Mouse (Mus musculus) midbrain, postnatal 0 days (tissue): ENCODE measurements around the gene Heg1. TPM values are rescaled to one million over a fixed set of nuclear protein-coding genes. Genes with fewer than 3 reads are reported as not detected.

Experiments
- ATAC-seq: fragments of 200-750 bp; cut with Nextera tagmentation; 2 replicates; pipeline ENCODE4 v1.8.0; 2017; ENCODE audit warnings: moderate number of reproducible peaks, mild to moderate bottlenecking, moderate TSS enrichment, moderate library complexity; ENCODE audit not compliant: low FRiP score
- DNase-seq: peaks from one replicate; pipeline ENCODE4 v3.0.0-alpha.2; 2015; ENCODE audit warnings: low spot score
- H3K27ac ChIP-seq: fragments of 300-500 bp; sonication (generic); 2 replicates; pipeline ENCODE4 v1.5.1; 2014; ENCODE audit warnings: low read depth, mild to moderate bottlenecking, low read length, mixed read lengths
- H3K27me3 ChIP-seq: fragments of 300-500 bp; sonication (generic); 2 replicates; pipeline ENCODE4 v1.6.1; 2014; ENCODE audit warnings: low read length, control low read depth, mixed read lengths; ENCODE audit not compliant: insufficient read depth
- H3K36me3 ChIP-seq: fragments of 300-500 bp; sonication (generic); 2 replicates; pipeline ENCODE4 v1.6.1; 2014; ENCODE audit warnings: low read length, control low read depth, mixed read lengths; ENCODE audit not compliant: insufficient read depth
- H3K4me1 ChIP-seq: fragments of 300-500 bp; sonication (generic); 2 replicates; pipeline ENCODE4 v1.6.1; 2014; ENCODE audit warnings: mild to moderate bottlenecking, control low read depth, antibody characterized with exemption, low read length, mixed read lengths; ENCODE audit not compliant: insufficient read depth
- H3K4me2 ChIP-seq: fragments of 300-500 bp; sonication (generic); 2 replicates; pipeline ENCODE4 v1.6.1; 2014; ENCODE audit warnings: low read depth, mild to moderate bottlenecking, low read length, mixed read lengths; ENCODE audit not compliant: poor library complexity, severe bottlenecking
- H3K4me3 ChIP-seq: fragments of 300-500 bp; sonication (generic); 2 replicates; pipeline ENCODE4 v1.5.1; 2014; ENCODE audit warnings: low read depth, mild to moderate bottlenecking, low read length, moderate library complexity
- H3K9ac ChIP-seq: fragments of 300-500 bp; sonication (generic); replicated peaks from 2 replicates; pipeline ENCODE4 v1.6.1; 2014; ENCODE audit warnings: mild to moderate bottlenecking, low read length, moderate library complexity, mixed read lengths; ENCODE audit not compliant: poor library complexity, severe bottlenecking
- H3K9me3 ChIP-seq: fragments of 300-500 bp; sonication (generic); 2 replicates; pipeline ENCODE4 v1.6.1; 2016; ENCODE audit warnings: low read length, control low read depth
- CTCF ChIP-seq: IDR thresholded peaks from 2 replicates; pipeline ENCODE4 v1.5.1; 2016; ENCODE audit warnings: antibody characterized with exemption, mild to moderate bottlenecking
- WGBS: fragments of 180-500 bp; shearing (Covaris S2); extraction: QIAGEN DNeasy Blood & Tissue Kit; methylation state at CpG from one replicate; pipeline ENCODE4 v1.1.7; 2014; 5-methylcytosine and 5-hydroxymethylcytosine counted together
- polyA plus RNA-seq: library from polyadenylated mRNA; unstranded; fragments of >200 nt; fragmentation: Nextera tagmentation; extraction: Ambion mirVana; gene quantifications from 2 replicates; pipeline ENCODE4 v1.2.1, GENCODE M21; 2015
- total RNA-seq: library from RNA; depleted of rRNA; stranded (reverse); fragments of >200 nt; gene quantifications from 2 replicates; pipeline ENCODE4 v1.2.3, GENCODE M21; 2014

Gene Heg1
- total and polyA plus RNA-seq, 2 experiments from 2014 or later = 7.2 to 19.5 TPM

- Histone ChIP-seq H3K4me3 (no peak overlapping the region), H3K27ac (no peak overlapping the region), H3K4me2 (no peak overlapping the region), H3K9me3 (no peaks in the 10 kb centered on the region), H3K9ac (no peak overlapping the region), H3K4me1 (0 out of 2 replicates have a peak, but pooled peaks cover 3% of the 10 kb centered on the region), H3K36me3 (no peaks in the 10 kb centered on the region), H3K27me3 (no peaks in the 10 kb centered on the region)
- no peak for DNase-seq
- TF ChIP-seq CTCF = no peak
- no peak for ATAC-seq
- 82% methylated on average over 9 of the region's 9 CpGs for WGBS
Measured at GRCm38 (mm10) chr16:33742233-33742632, 58.1 kb downstream of the Heg1 start.

- Histone ChIP-seq H3K9ac (no peak overlapping the region), H3K9me3 (no peaks in the 10 kb centered on the region), H3K27me3 (no peaks in the 10 kb centered on the region), H3K36me3 (no peaks in the 10 kb centered on the region), H3K4me2 (no peak overlapping the region), H3K27ac (no peak overlapping the region), H3K4me1 (0 out of 2 replicates have a peak, but pooled peaks cover 3% of the 10 kb centered on the region), H3K4me3 (no peak overlapping the region)
- ATAC-seq (peak; percentile 69; the same call in 1 of the 2 replicates), DNase-seq (peak; percentile 77)
- WGBS = 60% methylated on average over 7 of the region's 7 CpGs
- TF ChIP-seq CTCF = peak; percentile 78
Measured at GRCm38 (mm10) chr16:33744622-33745419, 60.7 kb downstream of the Heg1 start.

- WGBS = 83% methylated on average over 7 of the region's 7 CpGs
- no peak overlapping the region for H3K27ac ChIP-seq
- DNase-seq = no peak
- no peaks in the 10 kb centered on the region for H3K36me3 ChIP-seq
- no peak overlapping the region for H3K9ac ChIP-seq
- H3K9me3 ChIP-seq = no peaks in the 10 kb centered on the region
- H3K4me2 ChIP-seq = no peak overlapping the region
- H3K4me1 ChIP-seq = 0 out of 2 replicates have a peak, but pooled peaks cover 3% of the 10 kb centered on the region
- H3K27me3 ChIP-seq = no peaks in the 10 kb centered on the region
- no peak for TF ChIP-seq CTCF
- no peak overlapping the region for H3K4me3 ChIP-seq
- no peak for ATAC-seq
Measured at GRCm38 (mm10) chr16:33745457-33745856, 61.3 kb downstream of the Heg1 start.

GRCm38 (mm10) chr16:33746074-33746676 lies 62.0 kb downstream of the Heg1 start:
- Histone ChIP-seq H3K27ac (no peak overlapping the region), H3K4me3 (no peak overlapping the region), H3K27me3 (no peaks in the 10 kb centered on the region), H3K9me3 (no peaks in the 10 kb centered on the region), H3K36me3 (no peaks in the 10 kb centered on the region), H3K4me1 (no peaks in the 10 kb centered on the region), H3K4me2 (no peak overlapping the region), H3K9ac (no peak overlapping the region)
- ATAC-seq (no peak), DNase-seq (no peak)
- TF ChIP-seq CTCF = no peak
- 81% methylated on average over 10 of the region's 10 CpGs for WGBS

GRCm38 (mm10) chr16:33747346-33747954 lies 63.3 kb downstream of the Heg1 start:
- no peak overlapping the region for H3K9ac ChIP-seq
- no peak overlapping the region for H3K27ac ChIP-seq
- TF ChIP-seq CTCF = no peak
- no peaks in the 10 kb centered on the region for H3K27me3 ChIP-seq
- no peak for ATAC-seq
- H3K4me2 ChIP-seq = no peak overlapping the region
- no peaks in the 10 kb centered on the region for H3K4me1 ChIP-seq
- H3K36me3 ChIP-seq = no peaks in the 10 kb centered on the region
- DNase-seq = no peak
- no peaks in the 10 kb centered on the region for H3K9me3 ChIP-seq
- no peak overlapping the region for H3K4me3 ChIP-seq
- whole genome bisulfite sequencing = 62% methylated on average over 7 of the region's 7 CpGs

- Histone ChIP-seq H3K27ac (no peak overlapping the region), H3K9me3 (no peaks in the 10 kb centered on the region), H3K4me1 (no peaks in the 10 kb centered on the region), H3K36me3 (no peaks in the 10 kb centered on the region), H3K4me3 (no peak overlapping the region), H3K9ac (no peak overlapping the region), H3K4me2 (no peak overlapping the region), H3K27me3 (no peaks in the 10 kb centered on the region)
- DNase-seq (no peak), ATAC-seq (no peak)
- no peak for TF ChIP-seq CTCF
- whole genome bisulfite sequencing = 95% methylated on average over 2 of the region's 2 CpGs
Measured at GRCm38 (mm10) chr16:33747994-33748393, 63.8 kb downstream of the Heg1 start.
